Comparison of ENCODE assay signal across 9 mouse cellular contexts in genomic region chr14:24606444-24607173, GRCm38 (mm10).
A peak's percentile ranks its signal among the peaks of the same experiment; 100 is the strongest.
DNase-seq lines count a peak whose midpoint lies in the region; ATAC-seq and TF ChIP-seq lines count a peak whose summit lies in the region.
"Had no signal": no experiment of that assay in that cellular context is flagged by ENCODE, and none has a peak within 500 bp of the region (broad histone marks: within the 10 kb centered on the region; RNA-seq: fewer than 3 reads in every experiment).

No protein-coding gene starts in this region.

- no peak overlapping the region for H3K9ac ChIP-seq in kidney, embryonic 16.5 days (replicated peaks; ENCODE audit: low read length)
- H3K9ac ChIP-seq in forebrain, embryonic 13.5 days = no peak overlapping the region
- H3K9ac ChIP-seq in hindbrain, embryonic 15.5 days = no peak overlapping the region
- 0 out of 2 replicates have a peak overlapping the region, but pooled peaks have one; percentile 16 for H3K9ac ChIP-seq in neural tube, embryonic 14.5 days (replicated peaks; ENCODE audit: low read depth, low read length)
- H3K9ac ChIP-seq: lung, embryonic 14.5 days had no signal

- no peak for TF ChIP-seq POLR2A in lung, adult 2 months (IDR thresholded peaks at IDR 0.05; ENCODE audit: borderline replicate concordance, extremely low read depth, low read depth, low read length)

- H3K4me2 ChIP-seq in kidney, embryonic 16.5 days (replicated peaks; ENCODE audit: low read depth, low read length) = no peak overlapping the region
- peak overlapping the region; percentile 18; the same call in 1 of the 2 replicates for H3K4me2 ChIP-seq in forebrain, embryonic 13.5 days
- no peak overlapping the region for H3K4me2 ChIP-seq in hindbrain, embryonic 15.5 days
- H3K4me2 ChIP-seq in neural tube, embryonic 14.5 days (ENCODE audit: low read depth, low read length) = no peak overlapping the region
- H3K4me2 ChIP-seq: lung, embryonic 14.5 days had no signal

- no peak for TF ChIP-seq CTCF in lung, adult 2 months (IDR thresholded peaks at IDR 0.05; ENCODE audit: insufficient read depth, low read length)

- H3K27me3 ChIP-seq in kidney, embryonic 16.5 days (ENCODE audit: insufficient read depth, low read length) = no peaks in the 10 kb centered on the region
- H3K27me3 ChIP-seq in forebrain, embryonic 13.5 days = no peaks in the 10 kb centered on the region
- H3K27me3 ChIP-seq in hindbrain, embryonic 15.5 days = no peaks in the 10 kb centered on the region
- no peaks in the 10 kb centered on the region for H3K27me3 ChIP-seq in neural tube, embryonic 14.5 days (ENCODE audit: control insufficient read depth, insufficient read depth, low read length)

- 34% methylated on average over 14 of the region's 14 CpGs for WGBS in kidney, embryonic 16.5 days
- 6% methylated on average over 14 of the region's 14 CpGs for WGBS in forebrain, embryonic 13.5 days
- WGBS in hindbrain, embryonic 15.5 days = 16% methylated on average over 14 of the region's 14 CpGs
- WGBS in neural tube, embryonic 14.5 days = 18% methylated on average over 14 of the region's 14 CpGs
- WGBS in lung, adult 2 months = 54% methylated on average over 14 of the region's 14 CpGs

- DNase-seq in kidney, adult 18-20 months = no peak
- DNase-seq in right cerebral cortex, postnatal 25 days = no peak
- DNase-seq in kidney, postnatal 25 days = no peak
- DNase-seq in lung, adult 2 months = no peak
- DNase-seq: lung, embryonic 14.5 days had no signal

- no peak overlapping the region for H3K4me3 ChIP-seq in kidney, embryonic 16.5 days (ENCODE audit: low read length)
- H3K4me3 ChIP-seq in forebrain, embryonic 13.5 days = no peak overlapping the region
- no peak overlapping the region for H3K4me3 ChIP-seq in hindbrain, embryonic 15.5 days
- H3K4me3 ChIP-seq in neural tube, embryonic 14.5 days (ENCODE audit: low read depth, low read length) = no peak overlapping the region
- H3K4me3 ChIP-seq in lung, adult 2 months (replicated peaks; ENCODE audit: extremely low read depth, low read depth, low read length) = no peak overlapping the region

- H3K4me1 ChIP-seq in kidney, embryonic 16.5 days (ENCODE audit: insufficient read depth, low read length) = peaks cover 7% of the 10 kb centered on the region; the same call in 1 of the 2 replicates
- peaks cover 17% of the 10 kb centered on the region for H3K4me1 ChIP-seq in forebrain, embryonic 13.5 days
- H3K4me1 ChIP-seq in hindbrain, embryonic 15.5 days (replicated peaks) = peaks cover 13% of the 10 kb centered on the region
- H3K4me1 ChIP-seq in neural tube, embryonic 14.5 days (ENCODE audit: control insufficient read depth, insufficient read depth, low read length) = peaks cover 9% of the 10 kb centered on the region; the same call in 1 of the 2 replicates
- no peaks in the 10 kb centered on the region for H3K4me1 ChIP-seq in lung, adult 2 months (ENCODE audit: control insufficient read depth, insufficient read depth, low read length)

- H3K9me3 ChIP-seq in kidney, embryonic 16.5 days (ENCODE audit: low read length) = no peaks in the 10 kb centered on the region
- peaks cover 7% of the 10 kb centered on the region; the same call in 1 of the 2 replicates for H3K9me3 ChIP-seq in forebrain, embryonic 13.5 days (replicated peaks)
- H3K9me3 ChIP-seq in hindbrain, embryonic 15.5 days = no peaks in the 10 kb centered on the region
- H3K9me3 ChIP-seq in neural tube, embryonic 14.5 days (ENCODE audit: control insufficient read depth, low read length) = no peaks in the 10 kb centered on the region; the same call in 1 of the 2 replicates

- 0 out of 2 replicates have a peak, but pooled peaks have one; percentile 19 for ATAC-seq in kidney, embryonic 16.5 days (ENCODE audit: low FRiP score, low TSS enrichment)
- peak; percentile 83 for ATAC-seq in forebrain, embryonic 13.5 days
- peak; percentile 44; the same call in 1 of the 2 replicates for ATAC-seq in hindbrain, embryonic 15.5 days (ENCODE audit: low FRiP score, low read depth)
- no peak for ATAC-seq in neural tube, embryonic 14.5 days (ENCODE audit: low read depth)

- no peaks in the 10 kb centered on the region for H3K36me3 ChIP-seq in kidney, embryonic 16.5 days (ENCODE audit: insufficient read depth, low read length)
- no peaks in the 10 kb centered on the region for H3K36me3 ChIP-seq in forebrain, embryonic 13.5 days (ENCODE audit: poor library complexity, severe bottlenecking)
- H3K36me3 ChIP-seq in hindbrain, embryonic 15.5 days = no peaks in the 10 kb centered on the region
- H3K36me3 ChIP-seq in neural tube, embryonic 14.5 days (ENCODE audit: control insufficient read depth, insufficient read depth, low read length) = no peaks in the 10 kb centered on the region

- no peak overlapping the region for H3K27ac ChIP-seq in kidney, embryonic 16.5 days (ENCODE audit: low read length)
- peak overlapping the region; percentile 79 for H3K27ac ChIP-seq in forebrain, embryonic 13.5 days
- H3K27ac ChIP-seq in hindbrain, embryonic 15.5 days (replicated peaks) = peak overlapping the region; percentile 41; the same call in 1 of the 2 replicates
- no peak overlapping the region; the same call in 1 of the 2 replicates for H3K27ac ChIP-seq in neural tube, embryonic 14.5 days (ENCODE audit: low read depth, low read length)

Comparison
In these comparisons a context has a peak if more than half of its experiments do, and no peak if none do; other contexts are left out.
1. H3K27ac ChIP-seq: peak in forebrain, embryonic 13.5 days (single experiment) and hindbrain, embryonic 15.5 days (single experiment); none in kidney, embryonic 16.5 days (single experiment) and neural tube, embryonic 14.5 days (single experiment).